Mouse (Mus musculus): ENCODE data around the gene Vim. TPM values are rescaled to one million over a fixed set of nuclear protein-coding genes. Genes with fewer than 3 reads are reported as not detected.

Vim gene
- polyA plus RNA-seq, 1 experiment from 2014 or later, result 91.3 TPM

DNA sequence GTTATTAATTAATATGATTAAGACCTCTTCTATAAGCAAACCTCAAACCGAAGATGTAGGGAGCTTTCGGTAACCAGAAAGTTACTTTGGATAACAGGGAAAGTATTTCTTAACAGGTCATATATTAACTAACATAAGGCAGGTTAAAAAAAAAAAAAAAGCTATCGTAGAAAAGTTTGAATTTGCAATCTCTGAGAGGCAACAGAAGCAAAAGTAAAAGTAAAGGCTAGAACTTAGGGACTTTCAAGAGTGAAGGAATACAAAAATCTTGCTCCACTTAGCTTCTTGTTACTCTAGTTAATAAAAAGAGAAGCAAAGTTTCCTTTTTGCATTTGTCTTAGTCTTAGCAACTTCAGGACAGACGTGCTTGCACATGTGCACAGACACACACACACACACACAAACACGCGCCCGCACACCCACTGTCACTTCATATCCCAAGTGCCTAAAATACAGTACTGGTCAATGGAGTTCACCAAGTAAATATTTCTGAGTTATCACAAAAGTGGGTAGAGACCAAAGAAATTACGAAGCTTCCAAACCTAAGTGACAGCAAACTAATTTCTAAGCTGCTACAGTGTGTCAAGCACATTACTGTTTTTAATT lies 30.1 kb upstream of the Vim start:
- H3K9me3 ChIP-seq (replicated peaks), result no peaks in the 10 kb centered on the region
- WGBS (ENCODE audit: insufficient replicate concordance), result 26% methylated on average over 8 of the region's 8 CpGs
- H3K4me3 ChIP-seq (replicated peaks), result peak overlapping the region; percentile 72
- peak overlapping the region; percentile 94 for H3K27ac ChIP-seq (replicated peaks)
- H3K4me2 ChIP-seq, result peak overlapping the region; percentile 87
- peak overlapping the region; percentile 68 for H3K9ac ChIP-seq
- peaks cover 35% of the 10 kb centered on the region for H3K4me1 ChIP-seq (replicated peaks)
- no peaks in the 10 kb centered on the region for H3K27me3 ChIP-seq
- no peaks in the 10 kb centered on the region for H3K36me3 ChIP-seq (replicated peaks)
- ATAC-seq (ENCODE audit: insufficient read depth), result peak; percentile 52

GRCm38 (mm10) chr2:13544193-13544824 lies 29.4 kb upstream of the Vim start, which contains the start of gene Trdmt1:
TSS of gene Trdmt1 (minus strand) at chr2:13544668.
- H3K27ac ChIP-seq (replicated peaks), result peak within 1 kb of the TSS; percentile 94
- H3K9me3 ChIP-seq (replicated peaks), result no peaks in the 10 kb centered on the region
- H3K27me3 ChIP-seq, result no peaks in the 10 kb centered on the region
- H3K4me2 ChIP-seq, result peak within 1 kb of the TSS; percentile 87
- WGBS (ENCODE audit: insufficient replicate concordance), result 1% methylated on average over 33 of the region's 39 CpGs
- peaks cover 30% of the 10 kb centered on the region for H3K4me1 ChIP-seq (replicated peaks)
- peak within 1 kb of the TSS; percentile 68 for H3K9ac ChIP-seq
- no peaks in the 10 kb centered on the region for H3K36me3 ChIP-seq (replicated peaks)
- peak; percentile 100 for ATAC-seq (ENCODE audit: insufficient read depth)
- H3K4me3 ChIP-seq (replicated peaks), result peak within 1 kb of the TSS; percentile 72

GRCm38 (mm10) chr2:13548749-13549148 lies 25.0 kb upstream of the Vim start:
- no peak overlapping the region for H3K4me3 ChIP-seq (replicated peaks)
- peaks cover 12% of the 10 kb centered on the region for H3K4me1 ChIP-seq (replicated peaks)
- no peak overlapping the region for H3K27ac ChIP-seq (replicated peaks)
- WGBS (ENCODE audit: insufficient replicate concordance), result 66% methylated on average over 3 of the region's 3 CpGs
- ATAC-seq (ENCODE audit: insufficient read depth), result no peak
- H3K9ac ChIP-seq, result no peak overlapping the region
- no peak overlapping the region for H3K4me2 ChIP-seq
- H3K9me3 ChIP-seq (replicated peaks), result no peaks in the 10 kb centered on the region
- H3K27me3 ChIP-seq, result no peaks in the 10 kb centered on the region
- no peaks in the 10 kb centered on the region for H3K36me3 ChIP-seq (replicated peaks)

DNA sequence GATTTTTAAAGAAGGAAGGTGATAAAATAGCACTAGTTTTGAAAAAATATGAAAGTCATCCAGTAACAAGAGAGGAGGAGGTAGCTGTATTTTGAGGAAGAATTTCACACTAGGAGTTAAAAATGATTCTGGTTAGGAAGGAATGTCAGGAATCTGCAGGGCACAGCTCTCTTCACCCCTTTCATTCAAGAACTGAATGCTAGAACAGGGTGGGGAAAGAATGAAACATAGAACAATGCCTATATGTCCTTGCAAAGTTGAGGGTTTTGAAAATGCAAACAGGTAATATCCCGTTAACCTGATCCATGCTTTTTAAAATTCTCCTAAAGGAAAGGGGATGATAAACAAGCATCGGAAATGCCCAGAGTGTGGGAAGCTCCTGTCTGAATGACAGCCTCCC lies 19.8 kb upstream of the Vim start:
- no peaks in the 10 kb centered on the region for H3K36me3 ChIP-seq (replicated peaks)
- WGBS (ENCODE audit: insufficient replicate concordance), result 58% methylated on average over 2 of the region's 2 CpGs
- H3K4me2 ChIP-seq, result no peak overlapping the region
- H3K4me1 ChIP-seq (replicated peaks), result no peaks in the 10 kb centered on the region
- H3K27me3 ChIP-seq, result peaks cover 9% of the 10 kb centered on the region; the same call in 1 of the 2 replicates
- H3K4me3 ChIP-seq (replicated peaks), result no peak overlapping the region
- no peak overlapping the region for H3K9ac ChIP-seq
- no peaks in the 10 kb centered on the region for H3K9me3 ChIP-seq (replicated peaks)
- ATAC-seq (ENCODE audit: insufficient read depth), result no peak
- H3K27ac ChIP-seq (replicated peaks), result no peak overlapping the region

DNA sequence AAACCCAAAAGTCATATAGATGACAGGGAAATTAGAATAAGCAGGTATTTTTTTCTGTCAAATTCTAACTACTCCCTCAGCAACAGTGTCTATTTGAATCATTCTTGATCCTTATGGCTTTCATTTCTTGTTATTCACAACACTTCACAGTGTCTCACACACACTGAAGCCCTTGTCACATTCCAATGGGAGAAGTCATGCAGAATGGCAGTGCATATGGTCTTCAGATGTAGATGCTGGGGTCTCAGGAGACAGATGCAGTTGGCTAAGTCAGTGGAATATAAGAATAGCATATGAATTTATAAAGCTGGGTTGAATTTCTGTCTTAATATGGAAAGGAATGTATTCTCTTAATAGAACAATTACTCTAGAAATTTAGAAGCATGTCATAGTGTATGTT lies 17.5 kb upstream of the Vim start:
- no peaks in the 10 kb centered on the region for H3K36me3 ChIP-seq (replicated peaks)
- no peak overlapping the region for H3K9ac ChIP-seq
- H3K4me1 ChIP-seq (replicated peaks), result no peaks in the 10 kb centered on the region
- H3K27me3 ChIP-seq, result peaks cover 9% of the 10 kb centered on the region; the same call in 1 of the 2 replicates
- no peaks in the 10 kb centered on the region for H3K9me3 ChIP-seq (replicated peaks)
- ATAC-seq (ENCODE audit: insufficient read depth), result no peak
- no peak overlapping the region for H3K27ac ChIP-seq (replicated peaks)
- no peak overlapping the region for H3K4me3 ChIP-seq (replicated peaks)
- no peak overlapping the region for H3K4me2 ChIP-seq

GRCm38 (mm10) chr2:13557145-13558030 lies 16.3 kb upstream of the Vim start:
- no peak for ATAC-seq (ENCODE audit: insufficient read depth)
- H3K4me3 ChIP-seq (replicated peaks), result no peak overlapping the region
- H3K9ac ChIP-seq, result no peak overlapping the region
- no peaks in the 10 kb centered on the region for H3K4me1 ChIP-seq (replicated peaks)
- no peak overlapping the region for H3K4me2 ChIP-seq
- H3K36me3 ChIP-seq (replicated peaks), result no peaks in the 10 kb centered on the region
- no peaks in the 10 kb centered on the region for H3K9me3 ChIP-seq (replicated peaks)
- WGBS (ENCODE audit: insufficient replicate concordance), result 54% methylated on average over 9 of the region's 9 CpGs
- H3K27ac ChIP-seq (replicated peaks), result no peak overlapping the region
- H3K27me3 ChIP-seq, result peaks cover 9% of the 10 kb centered on the region; the same call in 1 of the 2 replicates

- Histone ChIP-seq H3K4me3 (replicated peaks) (no peak overlapping the region), H3K36me3 (replicated peaks) (no peaks in the 10 kb centered on the region), H3K27me3 (peaks cover 9% of the 10 kb centered on the region; the same call in 1 of the 2 replicates), H3K4me2 (no peak overlapping the region), H3K9ac (no peak overlapping the region), H3K27ac (replicated peaks) (no peak overlapping the region), H3K9me3 (replicated peaks) (no peaks in the 10 kb centered on the region), H3K4me1 (replicated peaks) (no peaks in the 10 kb centered on the region)
- ATAC-seq (ENCODE audit: insufficient read depth), result peak; percentile 44; the same call in 1 of the 2 replicates
- WGBS (ENCODE audit: insufficient replicate concordance), result 14% methylated on average over 5 of the region's 5 CpGs
These were observed 15.0 kb upstream of the Vim start for GRCm38 (mm10) chr2:13558607-13559262.

GRCm38 (mm10) chr2:13559303-13559702 lies 14.4 kb upstream of the Vim start:
- Histone ChIP-seq H3K27me3 (peaks cover 9% of the 10 kb centered on the region; the same call in 1 of the 2 replicates), H3K36me3 (replicated peaks) (no peaks in the 10 kb centered on the region), H3K9ac (no peak overlapping the region), H3K27ac (replicated peaks) (no peak overlapping the region), H3K4me2 (no peak overlapping the region), H3K9me3 (replicated peaks) (no peaks in the 10 kb centered on the region), H3K4me1 (replicated peaks) (no peaks in the 10 kb centered on the region), H3K4me3 (replicated peaks) (no peak overlapping the region)
- ATAC-seq (ENCODE audit: insufficient read depth), result no peak
- WGBS (ENCODE audit: insufficient replicate concordance), result 41% methylated on average over 5 of the region's 5 CpGs

DNA sequence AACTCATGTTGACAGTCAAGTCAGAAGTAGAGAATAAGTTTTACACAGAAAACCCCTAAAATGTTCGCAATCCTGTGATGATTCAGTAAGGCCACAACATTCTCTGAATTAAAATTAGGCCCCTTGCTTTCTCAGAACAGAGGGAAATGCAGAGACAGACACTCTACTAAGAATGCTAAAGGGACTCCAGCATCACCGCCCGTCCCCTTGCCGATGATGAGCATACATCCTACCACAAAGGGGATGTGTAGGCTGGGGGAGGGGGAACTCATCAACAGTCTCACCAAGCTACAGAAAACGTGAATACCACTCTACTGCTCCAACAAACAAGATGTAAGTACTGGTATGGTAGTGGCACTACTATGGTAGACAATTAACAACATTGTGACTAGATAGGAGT lies 14.0 kb upstream of the Vim start:
- Histone ChIP-seq H3K36me3 (replicated peaks) (no peaks in the 10 kb centered on the region), H3K27me3 (peaks cover 9% of the 10 kb centered on the region; the same call in 1 of the 2 replicates), H3K9me3 (replicated peaks) (no peaks in the 10 kb centered on the region), H3K4me1 (replicated peaks) (no peaks in the 10 kb centered on the region), H3K4me3 (replicated peaks) (no peak overlapping the region), H3K9ac (no peak overlapping the region), H3K4me2 (no peak overlapping the region), H3K27ac (replicated peaks) (no peak overlapping the region)
- 62% methylated on average over 5 of the region's 5 CpGs for WGBS (ENCODE audit: insufficient replicate concordance)
- no peak for ATAC-seq (ENCODE audit: insufficient read depth)

DNA sequence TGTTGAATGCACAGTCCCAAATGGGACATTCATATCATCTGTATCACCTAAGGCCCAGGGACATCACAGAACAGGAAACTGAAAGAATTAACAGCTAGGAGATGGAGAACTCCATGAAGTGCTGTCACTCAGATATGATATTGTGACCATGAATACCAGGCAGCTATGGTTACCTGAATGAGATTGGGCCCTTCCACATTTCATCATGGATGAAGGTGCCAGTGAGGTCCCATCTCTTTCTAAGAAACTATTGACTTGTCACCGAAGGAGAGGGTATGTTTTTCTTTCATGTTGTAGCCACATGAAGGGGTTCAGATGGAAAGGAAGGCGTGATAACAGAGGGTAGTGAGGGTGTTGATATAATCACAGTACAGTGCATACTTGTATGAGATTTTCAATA lies 13.3 kb upstream of the Vim start:
- no peak overlapping the region for H3K4me3 ChIP-seq (replicated peaks)
- H3K27ac ChIP-seq (replicated peaks), result no peak overlapping the region
- H3K27me3 ChIP-seq, result peaks cover 9% of the 10 kb centered on the region; the same call in 1 of the 2 replicates
- H3K9ac ChIP-seq, result no peak overlapping the region
- no peak for ATAC-seq (ENCODE audit: insufficient read depth)
- no peaks in the 10 kb centered on the region for H3K9me3 ChIP-seq (replicated peaks)
- H3K4me2 ChIP-seq, result no peak overlapping the region
- H3K36me3 ChIP-seq (replicated peaks), result no peaks in the 10 kb centered on the region
- H3K4me1 ChIP-seq (replicated peaks), result no peaks in the 10 kb centered on the region
- 61% methylated on average over 2 of the region's 2 CpGs for WGBS (ENCODE audit: insufficient replicate concordance)

GRCm38 (mm10) chr2:13570122-13570521 lies 3.6 kb upstream of the Vim start:
- Histone ChIP-seq H3K4me3 (replicated peaks) (no peak overlapping the region), H3K27ac (replicated peaks) (no peak overlapping the region), H3K4me1 (replicated peaks) (peaks cover 24% of the 10 kb centered on the region), H3K36me3 (replicated peaks) (no peaks in the 10 kb centered on the region), H3K9ac (no peak overlapping the region), H3K9me3 (replicated peaks) (no peaks in the 10 kb centered on the region), H3K27me3 (peaks cover 49% of the 10 kb centered on the region), H3K4me2 (no peak overlapping the region)
- 25% methylated on average over 2 of the region's 2 CpGs for WGBS (ENCODE audit: insufficient replicate concordance)
- ATAC-seq (ENCODE audit: insufficient read depth), result no peak

Data from liver, embryonic 15.5 days (tissue).